Mouse (Mus musculus) liver, postnatal 0 days (tissue): ENCODE results near the gene Rnf223.

Experiments
- CTCF ChIP-seq: sonication (generic); IDR thresholded peaks from 2 replicates; pipeline ENCODE4 v1.5.1; 2016; ENCODE audit warnings: antibody characterized with exemption, low read depth
- EP300 ChIP-seq: IDR thresholded peaks from 2 replicates; pipeline ENCODE4 v1.6.1; 2016; ENCODE audit warnings: antibody characterized with exemption, low read depth, mild to moderate bottlenecking

DNA sequence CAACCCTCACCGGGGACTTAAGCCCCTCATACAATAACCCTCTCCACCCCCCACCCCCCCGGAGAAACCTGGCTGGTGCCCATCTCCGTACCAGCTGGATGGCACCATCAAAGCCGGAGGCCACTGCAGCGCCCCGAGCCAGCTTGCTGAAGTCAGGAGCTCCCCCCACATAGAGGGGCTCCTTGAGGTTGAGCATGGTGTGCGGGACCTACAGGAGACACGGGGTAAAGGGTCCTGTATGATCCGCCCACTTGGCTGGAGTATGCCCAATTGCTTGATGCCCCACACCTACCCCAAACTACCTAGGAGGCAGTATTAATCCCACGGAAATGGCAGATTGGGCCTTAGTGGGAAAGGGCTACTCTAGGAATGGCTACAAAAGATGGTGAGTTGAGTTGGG is 38.8 kb downstream of the Rnf223 start:
- TF ChIP-seq EP300 (no peak), CTCF (no peak)
